Mouse (Mus musculus) Patski (cell line): ENCODE results near the gene Rex1bd. TPM values are rescaled to one million over a fixed set of nuclear protein-coding genes. Genes with fewer than 3 reads are reported as not detected.

ENCODE experiments used
- ATAC-seq: fragments of 100-300 bp; one replicate; pipeline ENCODE4 v1.8.0; 2021
- CTCF ChIA-PET: fragments of 350-600 bp; sonication (Branson Sonifier 250); formaldehyde crosslinking; loops from one replicate; lab custom pipeline; 2022; ENCODE audit warnings: inconsistent platforms; lab: Charles Lee
- POLR2A ChIA-PET: fragments of 350-600 bp; sonication (Branson Sonifier 250); formaldehyde crosslinking; loops from one replicate; lab custom pipeline; 2022; ENCODE audit warnings: antibody characterized with exemption, inconsistent platforms; lab: Charles Lee
- DNase-seq: peaks from one replicate; pipeline ENCODE4 v3.0.0-alpha.2; 2011; ENCODE audit warnings: low read depth, low spot score
- H3K27me3 ChIP-seq: fragments of 371-371 bp; one replicate; pipeline ENCODE4 v1.5.1; 2021
- CTCF ChIP-seq: fragments of 100-300 bp; IDR thresholded peaks from one replicate; pipeline ENCODE4 v1.5.1; 2021
- in situ Hi-C: fragments of 300-500 bp; cut with MboI; formaldehyde crosslinking; loops from 3 replicates; pipeline ENCODE4 v1.11.1; 2018; ENCODE audit warnings: low pct_unique_long_range_greater_than_20kb, mixed read lengths
- polyA plus RNA-seq: library from polyadenylated mRNA; unstranded; gene quantifications from one replicate; pipeline ENCODE4 v1.2.3, GENCODE M21; 2021

Gene Rex1bd
- 93.9 TPM for polyA plus RNA-seq

DNA sequence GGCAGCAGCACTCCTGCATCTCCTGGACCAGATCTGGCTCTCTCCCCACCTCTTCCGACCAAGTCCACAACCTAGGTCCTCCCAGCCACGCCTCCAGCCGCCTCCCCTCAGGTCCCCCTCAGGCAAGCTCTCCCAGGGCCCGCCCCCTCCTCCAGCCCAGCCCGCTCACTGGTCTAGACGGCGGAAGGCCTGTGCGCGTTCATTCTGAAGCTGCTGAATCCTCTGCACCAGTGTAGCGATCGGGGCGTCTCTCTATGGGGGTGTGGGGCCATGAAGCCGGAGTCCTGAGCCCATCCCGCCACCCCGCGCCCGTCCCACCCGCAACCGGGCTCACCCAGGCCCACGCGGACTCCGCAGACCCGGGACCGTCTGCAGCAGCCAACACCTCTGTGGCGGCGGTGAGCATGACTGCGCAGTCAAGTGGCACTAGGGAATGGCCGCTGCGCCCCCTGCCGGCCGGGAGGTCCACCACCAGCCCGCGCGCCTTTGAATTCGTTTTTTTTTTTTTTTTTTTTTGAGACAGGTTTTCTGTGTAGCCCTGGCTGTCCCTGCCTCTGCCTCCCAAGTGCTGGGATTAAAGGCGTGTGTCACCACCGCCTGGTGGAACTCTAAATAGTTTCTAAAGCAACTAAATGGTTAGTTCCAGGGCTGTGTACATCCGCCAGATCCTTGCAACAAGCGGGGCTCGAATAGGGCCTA is at the start of gene Rex1bd:
TSS of gene Rex1bd (minus strand) at position 425 of the 699 bp plus-strand sequence.
- peak; percentile 77 for ATAC-seq
- POLR2A ChIA-PET = interaction anchor here (0.7 to 1.6 kb wide), 9 partner anchors 21 to 231 kb away, joined by 3 to 6 read pairs (median 4); partner anchors contain the start of genes Fkbp8, Kxd1 and Upf1
- in situ Hi-C loops = no loop called here

DNA sequence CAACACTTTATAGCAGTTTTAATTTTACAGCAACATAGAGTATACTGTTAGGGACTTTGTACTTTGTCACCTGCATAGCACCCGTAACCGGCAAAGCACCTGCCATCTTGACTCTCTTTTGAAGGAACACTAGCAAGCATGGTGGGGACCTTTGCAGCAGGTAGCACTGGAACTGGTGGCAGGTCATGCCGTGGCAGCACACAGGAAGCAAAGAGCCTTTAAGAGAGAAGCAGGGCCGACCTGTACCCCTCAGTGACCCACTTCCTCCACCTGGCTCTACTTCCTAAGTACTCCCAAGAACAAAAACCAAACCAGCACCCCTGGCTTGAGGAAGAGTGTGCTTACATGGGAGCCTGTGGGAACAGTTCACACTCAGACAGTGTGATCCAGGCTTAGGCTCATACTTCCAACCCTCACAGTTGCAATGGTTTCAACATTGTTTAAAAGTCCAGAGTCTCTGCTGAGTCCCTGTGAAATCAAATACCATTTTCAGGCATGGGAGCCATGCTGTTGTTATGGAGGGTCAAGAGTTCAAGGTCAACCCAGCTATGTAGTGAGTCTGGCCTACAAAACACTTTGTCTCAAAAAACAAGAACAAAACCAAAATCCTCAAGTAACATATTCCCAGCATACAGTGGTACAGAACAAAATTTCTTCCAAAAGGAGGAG is 48.7 kb upstream of the Rex1bd start:
- ATAC-seq (no peak), DNase-seq (no peak)
- no peaks in the 10 kb centered on the region for H3K27me3 ChIP-seq
- in situ Hi-C loops = no loop called here
- ChIA-PET CTCF (no interaction called here), POLR2A (no interaction called here)
- no peak for TF ChIP-seq CTCF

More for the DNA sequence above, at the start of gene Rex1bd:
- DNase-seq = peak; percentile 56
- TF ChIP-seq CTCF = no peak
- CTCF ChIA-PET = interaction anchor here (1.2 to 2.5 kb wide), 6 partner anchors 13 to 153 kb away, joined by 3 to 14 read pairs (median 6); partner anchors contain the start of genes Crtc1 and Upf1
- no peaks in the 10 kb centered on the region for H3K27me3 ChIP-seq

DNA sequence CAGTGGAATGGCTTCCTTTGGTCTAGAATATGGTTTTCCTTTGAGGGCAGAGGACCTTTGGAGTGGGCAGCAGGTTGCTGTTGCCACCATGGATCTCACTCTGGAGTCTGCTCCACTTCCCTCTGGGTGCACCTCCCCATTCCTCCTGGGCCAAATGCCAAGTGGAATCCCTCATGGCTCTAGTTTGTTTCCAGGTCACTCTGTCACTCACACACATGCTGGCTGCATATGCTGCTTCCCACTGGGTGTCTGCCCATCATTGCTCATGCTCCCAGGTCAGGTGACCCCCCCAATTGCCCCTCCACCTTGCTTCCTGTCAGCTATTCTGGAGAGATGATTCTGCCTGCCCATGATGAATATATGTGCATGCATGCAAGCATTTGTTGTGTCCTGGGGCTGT is 47.2 kb upstream of the Rex1bd start:
- no peak for ATAC-seq
- CTCF ChIA-PET = no interaction called here
- in situ Hi-C loops = no loop called here
- no peaks in the 10 kb centered on the region for H3K27me3 ChIP-seq
- no peak for TF ChIP-seq CTCF
- POLR2A ChIA-PET = no interaction called here
- no peak for DNase-seq

DNA sequence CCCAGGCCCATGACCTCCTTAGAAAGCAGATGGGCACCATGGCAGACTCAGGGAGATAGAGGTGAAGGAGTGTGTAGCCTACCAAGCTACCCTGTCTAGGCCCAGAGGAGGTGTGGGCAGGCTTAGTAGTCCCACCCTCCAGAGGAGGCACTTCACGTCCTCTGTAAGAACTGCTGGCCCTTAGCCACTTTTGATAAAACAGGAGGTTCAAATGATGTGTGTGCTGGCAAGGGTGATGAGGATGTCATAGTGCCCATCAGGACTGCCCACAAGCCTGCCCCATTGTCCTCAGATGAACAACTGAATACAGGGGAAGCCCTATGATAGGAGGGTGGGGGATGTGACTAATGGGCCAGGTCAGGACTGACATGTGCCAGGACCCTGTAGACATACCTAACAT is 46.3 kb upstream of the Rex1bd start:
- ChIA-PET CTCF (interaction anchor here (1.3 to 1.8 kb wide), 2 partner anchors 9 to 18 kb away, joined by 3 to 6 read pairs; no protein-coding TSS in a partner anchor), POLR2A (interaction anchor here (0.7 to 1.8 kb wide), 2 partner anchors 11 to 148 kb away, joined by 4 to 7 read pairs; no protein-coding TSS in a partner anchor)
- in situ Hi-C loops = no loop called here
- DNase-seq (no peak), ATAC-seq (no peak)
- H3K27me3 ChIP-seq = no peaks in the 10 kb centered on the region
- no peak for TF ChIP-seq CTCF

DNA sequence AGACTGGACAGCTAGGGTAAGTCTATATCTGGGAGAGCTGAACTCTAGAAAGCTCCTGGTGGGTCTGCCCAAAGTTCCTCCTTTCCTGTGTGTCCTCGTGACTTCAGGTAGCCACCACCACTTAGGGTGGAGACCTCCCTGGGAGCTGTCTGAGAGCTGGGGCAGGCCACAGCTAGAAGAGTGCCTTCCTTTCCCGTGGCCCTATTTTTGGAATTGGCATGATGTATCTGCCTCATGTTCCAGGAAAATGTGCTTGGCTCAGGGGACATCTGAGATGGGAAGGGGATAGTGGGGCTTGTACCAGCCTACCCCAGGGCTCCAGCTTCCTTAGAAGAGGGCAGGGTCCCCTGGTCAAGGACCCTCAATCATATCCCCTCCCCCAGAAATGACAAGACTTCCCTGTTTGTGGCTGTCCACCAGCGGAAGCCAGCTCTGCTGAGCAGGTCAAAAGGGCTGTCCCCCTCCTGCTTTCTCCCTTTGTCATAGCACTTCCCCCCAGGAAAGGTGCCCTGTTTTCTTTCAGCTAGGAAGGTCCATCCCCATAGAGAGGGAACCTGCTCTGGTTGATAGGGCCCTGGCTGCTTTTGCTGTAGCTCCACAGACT is 45.1 kb upstream of the Rex1bd start:
- ChIA-PET POLR2A (interaction anchor here (0.6 to 1.8 kb wide), 3 partner anchors 10 to 58 kb away, joined by 3 to 7 read pairs (median 3); no protein-coding TSS in a partner anchor), CTCF (interaction anchor here (0.8 to 1.8 kb wide), 7 partner anchors 8 to 60 kb away, joined by 3 to 9 read pairs (median 3); no protein-coding TSS in a partner anchor)
- in situ Hi-C loops = no loop called here
- DNase-seq = no peak
- no peak for TF ChIP-seq CTCF
- no peaks in the 10 kb centered on the region for H3K27me3 ChIP-seq
- no peak for ATAC-seq

DNA sequence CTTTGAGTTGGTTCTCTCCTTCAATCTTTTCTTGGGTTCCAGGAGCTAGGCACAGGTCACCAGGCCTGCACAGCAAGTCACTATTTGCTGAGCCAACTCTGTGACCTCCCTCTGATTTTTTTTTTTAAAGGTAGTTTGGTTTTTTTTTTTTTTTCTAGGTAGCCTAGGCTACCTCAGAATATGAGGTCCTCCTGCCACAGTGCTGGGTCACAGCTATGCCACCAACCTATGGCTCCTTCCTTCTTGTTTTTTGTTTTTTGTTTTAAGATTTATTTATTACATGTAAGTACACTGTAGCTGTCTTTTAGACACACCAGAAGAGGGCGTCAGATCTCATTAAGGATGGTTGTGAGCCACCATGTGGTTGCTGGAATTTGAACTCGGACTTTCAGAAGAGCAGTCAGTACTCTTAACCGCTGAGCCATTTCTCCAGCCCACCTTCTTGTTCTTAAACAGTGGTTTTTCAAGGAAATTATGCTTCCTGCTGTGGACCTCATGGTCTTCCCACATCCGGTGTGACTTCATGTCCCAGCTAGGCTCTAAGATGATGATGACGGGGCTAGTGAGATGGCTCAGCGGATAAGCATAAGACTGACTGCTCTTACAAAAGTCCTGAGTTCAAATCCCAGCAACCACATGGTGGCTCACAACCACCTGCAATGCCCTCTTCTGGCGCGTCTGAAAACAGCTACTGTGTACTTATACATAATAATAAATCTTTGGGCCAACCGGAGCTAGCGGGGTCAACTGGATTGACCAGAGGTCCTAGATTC is 43.0 kb upstream of the Rex1bd start:
- no peak for DNase-seq
- ChIA-PET CTCF (interaction anchor here (1.5 kb wide), 1 partner anchor 11 kb away, joined by 3 read pairs; no protein-coding TSS in a partner anchor), POLR2A (interaction anchor here (0.6 to 1.9 kb wide), 2 partner anchors 10 to 133 kb away, joined by 4 to 6 read pairs; no protein-coding TSS in a partner anchor)
- TF ChIP-seq CTCF = peak; percentile 42
- no peak for ATAC-seq
- in situ Hi-C loops = no loop called here
- no peaks in the 10 kb centered on the region for H3K27me3 ChIP-seq

DNA sequence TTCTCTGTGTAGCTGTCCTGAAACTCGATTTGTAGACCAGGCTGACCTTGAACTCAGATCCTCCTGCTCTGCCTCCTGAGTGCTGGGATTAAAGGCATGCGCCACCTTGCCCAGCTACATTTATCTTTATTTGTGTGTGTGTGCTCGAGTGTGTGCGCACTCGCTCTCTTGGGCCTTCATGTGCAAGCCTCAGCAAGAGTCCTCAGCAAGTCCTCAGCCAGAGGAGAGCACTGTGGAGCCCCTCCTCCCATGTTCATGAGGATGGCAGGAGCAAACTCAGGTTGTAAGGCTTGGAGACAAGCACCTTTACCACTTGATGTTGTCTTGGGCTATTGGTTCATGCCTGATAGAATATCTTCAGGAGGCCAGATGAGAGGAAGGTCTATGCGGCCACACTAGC is 41.2 kb upstream of the Rex1bd start:
- no peak for TF ChIP-seq CTCF
- no peaks in the 10 kb centered on the region for H3K27me3 ChIP-seq
- in situ Hi-C loops = no loop called here
- ChIA-PET CTCF (no interaction called here), POLR2A (no interaction called here)
- ATAC-seq (no peak), DNase-seq (no peak)

DNA sequence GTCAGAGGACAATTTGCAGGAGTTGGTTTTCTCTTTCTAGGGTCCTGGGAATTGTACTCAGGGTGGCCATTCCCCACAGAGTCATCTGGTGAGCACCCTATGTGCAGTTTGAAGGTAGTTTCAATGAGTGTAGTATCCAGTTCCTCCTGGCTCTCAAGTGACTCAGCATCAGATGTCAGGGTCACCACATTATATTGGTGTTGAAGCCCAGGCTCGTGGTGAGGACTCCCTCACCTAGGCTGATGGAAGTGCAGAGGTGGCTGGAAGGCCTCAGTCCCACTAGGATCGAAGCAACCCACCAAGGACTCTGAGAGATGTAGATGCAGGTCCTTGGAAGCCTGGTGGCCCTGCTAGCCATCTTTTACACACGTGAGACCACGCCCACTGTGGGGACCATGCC is 39.9 kb upstream of the Rex1bd start:
- ChIA-PET CTCF (no interaction called here), POLR2A (no interaction called here)
- no peak for TF ChIP-seq CTCF
- H3K27me3 ChIP-seq = no peaks in the 10 kb centered on the region
- in situ Hi-C loops = no loop called here
- ATAC-seq = no peak
- DNase-seq = no peak

DNA sequence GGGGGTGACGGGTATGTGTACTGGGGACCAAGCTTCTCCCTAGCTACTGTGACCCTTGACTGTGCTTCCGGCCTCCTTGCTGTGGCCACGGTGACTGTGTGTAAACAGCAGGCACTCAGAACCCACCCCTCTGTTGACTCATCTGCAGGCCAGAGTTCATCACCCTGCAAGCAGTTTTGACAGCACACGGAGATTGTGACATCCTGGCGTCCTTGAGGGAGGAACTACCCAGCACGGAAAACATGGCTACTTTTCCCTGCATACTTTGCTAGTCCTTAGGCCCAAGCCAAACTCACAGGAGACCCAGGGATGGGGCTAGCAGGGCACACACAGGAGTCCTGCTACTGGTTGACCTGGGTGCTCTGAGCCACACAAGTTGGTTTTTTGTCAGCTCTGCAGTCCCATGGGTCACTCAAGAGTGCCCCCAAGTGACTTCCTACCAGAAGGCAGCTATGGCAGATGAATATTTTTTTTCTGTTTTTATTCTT is 37.7 kb upstream of the Rex1bd start:
- H3K27me3 ChIP-seq = no peaks in the 10 kb centered on the region
- ATAC-seq (no peak), DNase-seq (no peak)
- POLR2A ChIA-PET = no interaction called here
- no peak for TF ChIP-seq CTCF
- CTCF ChIA-PET = interaction anchor here (0.8 to 2.0 kb wide), 6 partner anchors 8 to 67 kb away, joined by 3 to 6 read pairs (median 3); no protein-coding TSS in a partner anchor
- in situ Hi-C loops = no loop called here
